Mouse (Mus musculus): ENCODE results near the gene Cyp39a1.

The Cyp39a1 gene

GRCm38 (mm10) chr17:43667290-43667843 is at the start of gene Cyp39a1:
Gene Cyp39a1, plus strand, starts transcription at chr17:43667425.
- DNase-seq (ENCODE audit: low read depth): no peak

GRCm38 (mm10) chr17:43619156-43619555 is 48.1 kb upstream of the Cyp39a1 start:
- peak; percentile 65 for DNase-seq (ENCODE audit: low read depth)

- DNase-seq (ENCODE audit: low read depth): no peak
These were observed 45.1 kb upstream of the Cyp39a1 start for GRCm38 (mm10) chr17:43622076-43622475.

DNA sequence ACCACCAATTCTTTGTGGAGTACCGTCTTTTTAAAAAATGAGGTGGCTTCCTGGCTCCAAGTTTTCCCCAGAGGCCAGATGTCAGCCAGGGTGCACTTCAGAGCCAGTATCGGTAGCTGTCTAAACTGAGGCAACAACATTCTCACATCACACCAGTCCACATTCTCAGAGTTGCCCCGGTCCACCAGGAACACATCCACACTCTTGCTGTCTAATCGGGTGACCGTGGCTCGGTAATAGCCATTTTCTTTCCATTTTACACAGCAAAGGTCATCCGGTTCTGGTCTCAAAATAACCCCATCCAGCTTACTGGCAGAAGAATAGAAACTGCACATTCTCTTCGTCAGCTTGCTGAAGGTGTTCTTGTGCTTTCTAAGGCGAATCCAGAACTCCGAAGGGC is 39.0 kb upstream of the Cyp39a1 start:
- no peak for DNase-seq (ENCODE audit: low read depth)

DNA sequence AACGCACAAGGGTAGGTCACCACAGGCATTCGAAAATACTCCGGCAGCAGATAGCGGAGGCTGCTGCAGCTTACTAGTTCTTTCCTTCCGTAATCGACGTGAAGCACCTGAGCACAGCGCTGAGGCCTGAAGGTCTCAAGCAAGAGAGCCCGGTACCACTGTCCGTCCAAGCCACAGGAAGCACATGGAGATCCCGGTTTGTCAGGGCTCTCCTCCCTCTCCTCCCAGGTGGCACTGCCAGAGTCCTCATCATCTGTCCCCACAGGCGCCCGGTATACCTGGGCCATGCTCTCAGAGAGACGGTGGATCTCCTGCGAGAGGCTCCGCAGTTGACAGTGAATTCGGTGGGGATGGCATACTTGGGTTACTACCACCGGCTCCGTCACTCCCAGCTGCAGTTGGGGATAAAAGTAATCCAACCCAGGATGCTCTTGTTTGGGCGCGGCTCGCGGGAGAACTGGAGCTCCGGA is 38.2 kb upstream of the Cyp39a1 start:
- DNase-seq (ENCODE audit: low read depth): no peak

GRCm38 (mm10) chr17:43629496-43630426 is 37.5 kb upstream of the Cyp39a1 start, which contains the start of gene Tdrd6:
Gene Tdrd6, minus strand, starts transcription at chr17:43630299.
- no peak for DNase-seq (ENCODE audit: low read depth)

GRCm38 (mm10) chr17:43630427-43630760 is 36.8 kb upstream of the Cyp39a1 start:
- DNase-seq (ENCODE audit: low read depth): no peak

- no peak for DNase-seq (ENCODE audit: low read depth)
These were observed 30.1 kb upstream of the Cyp39a1 start for GRCm38 (mm10) chr17:43637146-43637545.

DNA sequence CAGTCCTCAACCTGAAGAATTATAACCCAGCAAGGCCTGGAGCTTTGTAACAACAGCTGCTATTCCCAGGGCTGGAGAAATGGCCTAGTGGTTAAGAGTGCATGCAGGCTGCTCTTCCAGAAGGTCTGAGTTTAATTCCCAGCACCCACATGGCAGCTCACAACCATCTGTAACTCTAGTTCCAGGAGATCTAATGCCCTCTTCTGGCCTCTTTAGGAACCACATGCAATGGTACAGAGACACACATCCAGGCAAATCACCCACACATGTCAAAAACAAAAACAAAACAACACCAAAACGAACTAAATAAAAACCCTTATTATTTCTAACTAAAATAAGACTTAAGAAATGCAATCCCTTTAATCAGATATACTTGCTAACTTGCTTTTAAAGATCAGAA is 26.4 kb upstream of the Cyp39a1 start:
- no peak for DNase-seq (ENCODE audit: low read depth)

GRCm38 (mm10) chr17:43643191-43643590 is 24.0 kb upstream of the Cyp39a1 start:
- no peak for DNase-seq (ENCODE audit: low read depth)

DNA sequence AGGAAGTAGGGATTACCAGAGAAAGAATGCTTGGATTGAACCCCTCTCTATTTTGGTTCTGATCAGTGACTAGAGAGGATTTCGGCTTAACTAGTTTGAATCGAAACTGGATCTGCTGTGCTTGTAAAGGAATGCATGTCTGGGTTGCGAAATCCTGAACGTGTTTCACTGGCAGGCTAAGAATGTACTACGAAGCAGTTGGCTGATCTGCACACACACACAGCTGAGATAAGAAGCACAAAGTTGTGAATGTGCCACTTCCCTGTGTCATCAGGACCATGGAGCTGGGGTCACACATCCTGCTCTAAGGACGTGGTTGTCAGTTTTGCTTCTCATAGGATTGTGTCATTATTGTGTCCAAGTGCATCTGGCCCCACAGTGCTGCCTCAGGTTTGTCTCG is 22.9 kb upstream of the Cyp39a1 start:
- DNase-seq (ENCODE audit: low read depth): peak; percentile 84

GRCm38 (mm10) chr17:43645136-43645535 is 22.1 kb upstream of the Cyp39a1 start:
- no peak for DNase-seq (ENCODE audit: low read depth)

DNA sequence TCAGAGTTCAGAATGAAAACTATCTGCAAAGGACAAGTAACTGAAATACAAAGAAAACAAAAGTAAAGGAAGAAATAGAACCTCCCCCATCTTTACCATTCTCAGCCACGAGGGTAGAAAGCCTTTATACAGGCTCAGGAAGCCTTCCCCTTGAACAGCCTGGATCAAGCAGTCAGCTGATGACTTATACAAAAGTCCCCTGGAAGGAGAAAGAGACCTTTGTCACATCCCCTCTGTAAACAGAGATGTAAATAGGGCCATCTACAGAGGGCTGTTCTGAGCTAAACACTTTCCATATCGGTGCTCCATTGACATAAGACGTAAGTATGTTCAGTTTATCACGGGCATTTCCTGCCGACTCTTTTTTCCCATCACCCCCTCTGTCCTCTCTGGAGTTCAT is 20.3 kb upstream of the Cyp39a1 start:
- no peak for DNase-seq (ENCODE audit: low read depth)

- peak; percentile 43 for DNase-seq (ENCODE audit: low read depth)
These were observed 17.4 kb upstream of the Cyp39a1 start for GRCm38 (mm10) chr17:43649641-43650436.

GRCm38 (mm10) chr17:43651314-43652046 is 15.7 kb upstream of the Cyp39a1 start:
- peak; percentile 33 for DNase-seq (ENCODE audit: low read depth)

- peak; percentile 95 for DNase-seq (ENCODE audit: low read depth)
These were observed 492 bp upstream of the Cyp39a1 start, which contains the start of gene Slc25a27 for GRCm38 (mm10) chr17:43666576-43667289. Gene Slc25a27, minus strand, starts transcription at chr17:43667214.

GRCm38 (mm10) chr17:43669145-43669695 is 2.0 kb downstream of the Cyp39a1 start:
- peak; percentile 74 for DNase-seq (ENCODE audit: low read depth)

GRCm38 (mm10) chr17:43671907-43672306 is 4.7 kb downstream of the Cyp39a1 start:
- no peak for DNase-seq (ENCODE audit: low read depth)

DNA sequence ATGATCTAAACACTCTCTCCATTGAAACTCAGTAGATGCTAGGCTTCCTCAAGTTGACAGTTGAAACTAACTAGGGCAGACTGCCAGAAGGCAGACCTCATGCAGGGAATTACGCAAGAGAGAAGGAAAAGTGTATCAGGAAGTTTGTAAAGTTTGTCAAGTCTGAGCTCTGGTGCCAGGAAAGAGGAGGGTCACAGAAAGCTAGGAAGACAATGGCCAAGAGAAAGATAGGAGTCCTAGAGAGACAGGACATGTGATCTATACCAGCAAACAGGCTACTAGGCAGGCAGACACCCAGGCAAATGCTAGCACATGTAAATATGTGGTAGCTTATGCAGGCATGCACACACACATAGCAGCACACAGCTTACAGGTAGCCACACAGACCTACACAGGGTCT is 8.0 kb downstream of the Cyp39a1 start:
- peak; percentile 76 for DNase-seq (ENCODE audit: low read depth)

- no peak for DNase-seq (ENCODE audit: low read depth)
These were observed 9.0 kb downstream of the Cyp39a1 start for GRCm38 (mm10) chr17:43676241-43676640.

GRCm38 (mm10) chr17:43677317-43677716 is 10.1 kb downstream of the Cyp39a1 start:
- DNase-seq (ENCODE audit: low read depth): no peak

Measured in NIH3T3 (cell line).